31 mouse cellular contexts compared by ENCODE assay signal in the genomic region with DNA sequence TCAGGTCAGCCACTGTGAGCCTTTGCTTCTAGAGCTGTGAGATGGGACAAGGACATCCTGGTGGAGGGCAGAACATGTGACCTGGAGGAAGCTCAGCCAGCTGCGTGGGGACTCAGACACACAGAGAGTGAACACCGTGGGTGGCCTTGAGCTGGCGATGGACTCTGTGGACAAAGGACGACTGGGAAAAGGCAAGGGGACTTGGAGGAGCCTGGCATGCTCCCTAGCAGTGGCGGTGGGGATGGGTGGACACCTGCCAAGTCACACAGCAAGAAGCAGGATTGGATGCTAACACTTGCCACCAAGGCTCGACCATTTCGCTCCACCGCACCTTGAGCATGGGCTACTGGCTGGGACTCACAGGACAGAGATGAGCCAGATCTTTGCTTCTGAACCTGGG. TPM values are rescaled to one million over a fixed set of nuclear protein-coding genes. Genes with fewer than 3 reads are reported as not detected.
DNase-seq lines count a peak whose midpoint lies in the region; ATAC-seq and TF ChIP-seq lines count a peak whose summit lies in the region.
"Had no signal": no experiment of that assay in that cellular context is flagged by ENCODE, and none has a peak within 500 bp of the region (broad histone marks: within the 10 kb centered on the region; RNA-seq: fewer than 3 reads in every experiment).

No protein-coding gene starts in this region.

- no peaks in the 10 kb centered on the region for H3K27me3 ChIP-seq in forebrain, postnatal 0 days (ENCODE audit: insufficient read depth, low read length)
- peaks cover 3% of the 10 kb centered on the region; the same call in 1 of the 2 replicates for H3K27me3 ChIP-seq in forebrain, embryonic 11.5 days (ENCODE audit: control insufficient read depth, insufficient read depth, low read length)
- H3K27me3 ChIP-seq: liver, embryonic 15.5 days; lung, embryonic 15.5 days; megakaryocyte, embryonic 14.5 days had no signal

- peak; percentile 27; the same call in 1 of the 2 replicates for ATAC-seq in forebrain, postnatal 0 days
- no peak for ATAC-seq in forebrain, embryonic 11.5 days (replicated peaks; ENCODE audit: low FRiP score)
- ATAC-seq: intestine, postnatal 0 days had no signal

- H3K4me1 ChIP-seq in forebrain, postnatal 0 days (ENCODE audit: insufficient read depth), result no peaks in the 10 kb centered on the region
- H3K4me1 ChIP-seq in forebrain, embryonic 11.5 days (replicated peaks; ENCODE audit: control insufficient read depth, insufficient read depth, low read length), result no peaks in the 10 kb centered on the region
- H3K4me1 ChIP-seq: embryonic facial prominence, embryonic 10.5 days; forebrain, embryonic 10.5 days; limb, embryonic 10.5 days; liver, embryonic 15.5 days; lung, embryonic 15.5 days; megakaryocyte, embryonic 14.5 days; neural tube, embryonic 12.5 days had no signal

- no peak overlapping the region for H3K4me2 ChIP-seq in forebrain, postnatal 0 days (ENCODE audit: low read depth)
- no peak overlapping the region for H3K4me2 ChIP-seq in forebrain, embryonic 11.5 days (ENCODE audit: low read depth, low read length, severe bottlenecking)
- H3K4me2 ChIP-seq: liver, embryonic 15.5 days; lung, embryonic 15.5 days; neural tube, embryonic 12.5 days had no signal

- 59% methylated on average over 8 of the region's 8 CpGs for WGBS in forebrain, postnatal 0 days
- WGBS in forebrain, embryonic 11.5 days, result 70% methylated on average over 8 of the region's 8 CpGs

- intact Hi-C loops in left cerebral cortex, postnatal 14 days (cut with DNase I), result no loop called here

- TF ChIP-seq CTCF in forebrain, postnatal 0 days (IDR thresholded peaks at IDR 0.05; ENCODE audit: low read depth), result no peak

- 0 out of 2 replicates have a peak, but pooled peaks cover 3% of the 10 kb centered on the region for H3K9me3 ChIP-seq in forebrain, postnatal 0 days (ENCODE audit: low read length)
- no peaks in the 10 kb centered on the region for H3K9me3 ChIP-seq in forebrain, embryonic 11.5 days (ENCODE audit: control insufficient read depth, low read length)
- H3K9me3 ChIP-seq: embryonic facial prominence, embryonic 10.5 days; limb, embryonic 10.5 days; liver, embryonic 15.5 days; lung, embryonic 15.5 days; neural tube, embryonic 12.5 days had no signal

- no peak overlapping the region for H3K27ac ChIP-seq in forebrain, postnatal 0 days (ENCODE audit: low read depth, low read length)
- H3K27ac ChIP-seq in forebrain, embryonic 11.5 days (ENCODE audit: low read depth, low read length), result no peak overlapping the region
- H3K27ac ChIP-seq: embryonic facial prominence, embryonic 10.5 days; forebrain, embryonic 10.5 days; gastrocnemius, adult 2 months; layer of hippocampus, adult 2 months; limb, embryonic 10.5 days; liver, embryonic 15.5 days; lung, embryonic 15.5 days; neural tube, embryonic 12.5 days had no signal

- no peak for DNase-seq in forebrain, postnatal 0 days
- DNase-seq in forebrain, embryonic 11.5 days (ENCODE audit: low spot score), result no peak
- peak; percentile 22 to 25 for DNase-seq in left cerebral cortex, postnatal 14 days (ENCODE audit: low spot score in 2 of 2)
- DNase-seq in left cerebral cortex, adult 18-20 months (ENCODE audit: low spot score in 2 of 2), result no peak
- peak; percentile 39 for DNase-seq in right cerebral cortex, postnatal 4 days
- no peak for DNase-seq in right cerebral cortex, adult 18-20 months
- no peak for DNase-seq in adrenal gland, postnatal 4 days (ENCODE audit: low spot score in 2 of 2)
- DNase-seq: adrenal gland, adult 2 months; B cell, adult 2 months; gastrocnemius, adult 2 months; kidney, postnatal 25 days; liver; lung, postnatal 36 days; midbrain, embryonic 14.5 days; thymus, postnatal 14 days had no signal

- no peak overlapping the region for H3K9ac ChIP-seq in forebrain, postnatal 0 days
- no peak overlapping the region for H3K9ac ChIP-seq in forebrain, embryonic 11.5 days (ENCODE audit: low read length)
- H3K9ac ChIP-seq: liver, embryonic 15.5 days; lung, embryonic 15.5 days; neural tube, embryonic 12.5 days had no signal

- no peaks in the 10 kb centered on the region for H3K36me3 ChIP-seq in forebrain, postnatal 0 days (ENCODE audit: insufficient read depth)
- no peaks in the 10 kb centered on the region for H3K36me3 ChIP-seq in forebrain, embryonic 11.5 days (ENCODE audit: control insufficient read depth, insufficient read depth, low read length)
- H3K36me3 ChIP-seq: embryonic facial prominence, embryonic 10.5 days; forebrain, embryonic 10.5 days; limb, embryonic 10.5 days; liver, embryonic 15.5 days; lung, embryonic 15.5 days; neural tube, embryonic 12.5 days had no signal

- H3K4me3 ChIP-seq in forebrain, postnatal 0 days (ENCODE audit: low read depth, low read length), result no peak overlapping the region
- H3K4me3 ChIP-seq in forebrain, embryonic 11.5 days (ENCODE audit: low read depth, low read length), result no peak overlapping the region
- H3K4me3 ChIP-seq: embryonic facial prominence, embryonic 10.5 days; forebrain, embryonic 10.5 days; gastrocnemius, adult 2 months; layer of hippocampus, adult 2 months; limb, embryonic 10.5 days; liver, embryonic 15.5 days; lung, embryonic 15.5 days; megakaryocyte, embryonic 14.5 days; neural tube, embryonic 12.5 days had no signal

RNA-seq across cellular contexts. Expression of a gene that starts 57.8 kb away (rescaled TPM):
- 64.4 and 86.9 TPM in 2 replicates for total RNA-seq in forebrain, postnatal 0 days (2014; rRNA removed)
- polyA plus RNA-seq in forebrain, postnatal 0 days (2015; fragmentation: Nextera tagmentation; extraction: Ambion mirVana), result 45.6 and 62.9 TPM in 2 replicates
- 0.80 and 0.92 TPM in 2 replicates for polyA plus RNA-seq in forebrain, embryonic 11.5 days (2014; fragmentation: Nextera tagmentation; extraction: Ambion mirVana)
- 100 to 1,000 TPM; 104 to 112 TPM for total RNA-seq in left cerebral cortex, postnatal 14 days (2021)
- total RNA-seq in left cerebral cortex, adult 18-20 months (2021), result 10 to 100 TPM; 71.3 to 76.3 TPM
- 1 to 10 TPM in 1 of 2 experiments, under 1 TPM in 1; 0.56 to 1.5 TPM for total RNA-seq in adrenal gland, postnatal 4 days (2021)
- total RNA-seq: CH12.LX; common myeloid progenitor, adult 5-6 weeks; heart, adult 8-10 months; heart, postnatal 25 days; MEL had no signal
- polyA plus RNA-seq: heart, embryonic 14.5 days; intestine, postnatal 0 days; limb, embryonic 10.5 days; spleen, adult 2 months had no signal

Comparison
In these comparisons a context has a peak if more than half of its experiments do, and no peak if none do; other contexts are left out.
1. DNase-seq: peak in left cerebral cortex, postnatal 14 days (2 of 2) and right cerebral cortex, postnatal 4 days (single experiment); none in forebrain, postnatal 0 days (single experiment), forebrain, embryonic 11.5 days (single experiment), left cerebral cortex, adult 18-20 months (0 of 2), right cerebral cortex, adult 18-20 months (single experiment) and adrenal gland, postnatal 4 days (0 of 2).
2. RNA of a gene that starts 57.8 kb away (total RNA-seq): 104 to 112 TPM in left cerebral cortex, postnatal 14 days, 64.4 to 86.9 TPM in forebrain, postnatal 0 days and 71.3 to 76.3 TPM in left cerebral cortex, adult 18-20 months; 0.56 to 1.5 TPM in adrenal gland, postnatal 4 days; every median in the first group is over 10 times any median in the second.